Mouse (Mus musculus): ENCODE data around the gene Hif1an.

DNA sequence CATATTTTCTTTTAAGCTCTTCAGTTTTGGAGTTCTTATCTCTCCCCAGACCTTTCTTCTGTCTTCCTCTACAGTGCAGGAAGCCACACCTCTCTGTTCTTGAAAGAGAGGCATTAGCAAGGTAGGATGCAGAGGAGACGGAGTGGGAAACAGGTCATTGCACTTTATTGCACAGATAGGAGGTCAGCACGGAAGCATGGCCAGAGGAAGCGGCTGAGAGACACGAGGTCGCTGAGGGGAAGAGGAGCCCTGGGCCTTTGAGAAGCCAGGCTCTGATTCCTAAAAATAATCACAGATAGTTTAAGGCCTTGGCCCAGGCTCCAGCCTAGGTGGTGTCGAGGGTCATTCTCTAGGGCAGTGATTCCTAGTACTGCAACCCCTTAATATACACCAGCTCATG, 46.9 kb upstream of the Hif1an start:
- no peak for TF ChIP-seq POLR2A (IDR thresholded peaks at IDR 0.05; ENCODE audit: extremely low read depth, insufficient read depth, low read length)
- no peak for TF ChIP-seq CTCF (IDR thresholded peaks at IDR 0.05; ENCODE audit: low read depth, low read length)
